Mouse (Mus musculus) embryonic facial prominence, embryonic 11.5 days (tissue): ENCODE data around the gene E130114P18Rik. TPM values are rescaled to one million over a fixed set of nuclear protein-coding genes. Genes with fewer than 3 reads are reported as not detected.
A peak's percentile ranks its signal among the peaks of the same experiment; 100 is the strongest.

Experiments used
- ATAC-seq: fragments of 200-750 bp; cut with Nextera tagmentation; replicated peaks from 2 replicates; pipeline ENCODE4 v1.8.0; 2017; ENCODE audit warnings: low read depth; ENCODE audit not compliant: insufficient number of reproducible peaks, low FRiP score, low TSS enrichment
- DNase-seq: peaks from one replicate; pipeline ENCODE4 v3.0.0-alpha.2; 2015; ENCODE audit warnings: low spot score
- H3K27ac ChIP-seq: fragments of 300-500 bp; sonication (generic); replicated peaks from 2 replicates; pipeline ENCODE4 v1.5.1; 2014; ENCODE audit warnings: mild to moderate bottlenecking, low read depth, low read length, control low read depth
- H3K27me3 ChIP-seq: fragments of 300-500 bp; sonication (generic); 2 replicates; pipeline ENCODE4 v1.6.1; 2014; ENCODE audit warnings: mild to moderate bottlenecking, low read length, moderate library complexity, mixed read lengths; ENCODE audit not compliant: control insufficient read depth, insufficient read depth
- H3K36me3 ChIP-seq: fragments of 300-500 bp; sonication (generic); replicated peaks from 2 replicates; pipeline ENCODE4 v1.6.1; 2014; ENCODE audit warnings: low read depth, mild to moderate bottlenecking, low read length, moderate library complexity, mixed read lengths; ENCODE audit not compliant: control insufficient read depth, insufficient read depth
- H3K4me1 ChIP-seq: fragments of 300-500 bp; sonication (generic); 2 replicates; pipeline ENCODE4 v1.6.1; 2014; ENCODE audit warnings: low read length, mixed read lengths; ENCODE audit not compliant: control insufficient read depth, insufficient read depth
- H3K4me2 ChIP-seq: fragments of 300-500 bp; sonication (generic); 2 replicates; pipeline ENCODE4 v1.6.1; 2014; ENCODE audit warnings: low read depth, mild to moderate bottlenecking, control low read depth, low read length, moderate library complexity
- H3K4me3 ChIP-seq: fragments of 300-500 bp; sonication (generic); 2 replicates; pipeline ENCODE4 v1.5.1; 2014; ENCODE audit warnings: low read depth, low read length, control low read depth
- H3K9ac ChIP-seq: fragments of 300-500 bp; sonication (generic); replicated peaks from 2 replicates; pipeline ENCODE4 v1.6.1; 2014; ENCODE audit warnings: mild to moderate bottlenecking, control low read depth, low read length
- H3K9me3 ChIP-seq: fragments of 300-500 bp; sonication (generic); replicated peaks from 2 replicates; pipeline ENCODE4 v1.6.1; 2016; ENCODE audit warnings: mild to moderate bottlenecking, low read length, inconsistent platforms, mixed read lengths; ENCODE audit not compliant: control insufficient read depth
- WGBS: fragments of 180-500 bp; shearing (Covaris S2); extraction: QIAGEN DNeasy Blood & Tissue Kit; methylation state at CpG from one replicate; pipeline ENCODE4 v1.1.7; 2014; 5-methylcytosine and 5-hydroxymethylcytosine counted together
- polyA plus RNA-seq: library from polyadenylated mRNA; unstranded; fragments of >200 nt; fragmentation: Nextera tagmentation; extraction: Ambion mirVana; gene quantifications from 2 replicates; pipeline ENCODE4 v1.2.1, GENCODE M21; 2014

E130114P18Rik gene
- polyA plus RNA-seq, 1 experiment from 2014 or later, result 9.5 TPM

DNA sequence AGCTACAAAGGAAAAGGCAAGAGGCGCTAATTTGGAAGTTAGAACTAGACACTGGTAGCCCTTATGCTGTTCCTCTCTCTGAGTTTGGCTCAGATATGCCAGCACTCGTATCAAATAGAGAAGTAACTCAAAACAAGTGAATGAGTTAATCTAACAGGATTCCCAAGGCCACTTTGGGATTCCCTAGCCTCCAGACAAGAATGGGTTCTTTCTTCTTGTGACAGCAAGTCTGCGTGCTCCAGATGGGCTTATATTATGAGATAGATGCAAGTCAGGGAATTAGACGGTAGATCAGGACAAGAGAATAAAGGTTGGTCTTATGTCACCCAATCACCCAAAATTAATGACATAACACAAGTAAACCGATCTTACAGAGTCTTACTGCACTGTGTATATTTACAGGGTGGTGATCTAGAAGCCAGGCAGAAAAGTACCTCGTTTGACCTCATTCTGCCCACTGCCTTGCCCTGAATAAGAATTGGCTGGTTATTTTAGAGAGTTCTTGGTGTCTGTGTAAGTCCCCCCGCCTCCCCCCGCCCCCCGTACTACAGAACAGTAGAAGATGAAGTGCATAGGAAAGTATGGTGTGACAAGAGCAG, 190.4 kb downstream of the E130114P18Rik start:
- Histone ChIP-seq H3K36me3 (no peaks in the 10 kb centered on the region), H3K9me3 (no peaks in the 10 kb centered on the region), H3K9ac (no peak overlapping the region), H3K4me3 (no peak overlapping the region), H3K27ac (0 out of 2 replicates have a peak overlapping the region, but pooled peaks have one; percentile 22), H3K27me3 (no peaks in the 10 kb centered on the region), H3K4me2 (no peak overlapping the region), H3K4me1 (no peaks in the 10 kb centered on the region)
- DNase-seq (no peak), ATAC-seq (0 out of 2 replicates have a peak, but pooled peaks have one; percentile 14)
- WGBS, result 55% methylated on average over 9 of the region's 9 CpGs

- Histone ChIP-seq H3K4me3 (no peak overlapping the region), H3K36me3 (no peaks in the 10 kb centered on the region), H3K9ac (no peak overlapping the region), H3K4me2 (no peak overlapping the region), H3K9me3 (no peaks in the 10 kb centered on the region), H3K27ac (no peak overlapping the region), H3K4me1 (no peaks in the 10 kb centered on the region), H3K27me3 (no peaks in the 10 kb centered on the region)
- ATAC-seq, result no peak
- DNase-seq, result peak; percentile 64
- 51% methylated on average over 7 of the region's 7 CpGs for WGBS
These were observed 192.7 kb downstream of the E130114P18Rik start for GRCm38 (mm10) chr4:97585170-97585569.

GRCm38 (mm10) chr4:97584445-97585130, 193.3 kb downstream of the E130114P18Rik start:
- DNase-seq (peak; percentile 49), ATAC-seq (no peak)
- H3K4me2 ChIP-seq, result peak overlapping the region; percentile 33
- no peaks in the 10 kb centered on the region; the same call in 1 of the 2 replicates for H3K4me1 ChIP-seq
- WGBS, result 34% methylated on average over 9 of the region's 9 CpGs
- peak overlapping the region; percentile 34 for H3K4me3 ChIP-seq
- H3K27ac ChIP-seq, result no peak overlapping the region
- H3K36me3 ChIP-seq, result no peaks in the 10 kb centered on the region
- H3K9me3 ChIP-seq, result no peaks in the 10 kb centered on the region
- H3K27me3 ChIP-seq, result no peaks in the 10 kb centered on the region
- peak overlapping the region; percentile 59 for H3K9ac ChIP-seq

DNA sequence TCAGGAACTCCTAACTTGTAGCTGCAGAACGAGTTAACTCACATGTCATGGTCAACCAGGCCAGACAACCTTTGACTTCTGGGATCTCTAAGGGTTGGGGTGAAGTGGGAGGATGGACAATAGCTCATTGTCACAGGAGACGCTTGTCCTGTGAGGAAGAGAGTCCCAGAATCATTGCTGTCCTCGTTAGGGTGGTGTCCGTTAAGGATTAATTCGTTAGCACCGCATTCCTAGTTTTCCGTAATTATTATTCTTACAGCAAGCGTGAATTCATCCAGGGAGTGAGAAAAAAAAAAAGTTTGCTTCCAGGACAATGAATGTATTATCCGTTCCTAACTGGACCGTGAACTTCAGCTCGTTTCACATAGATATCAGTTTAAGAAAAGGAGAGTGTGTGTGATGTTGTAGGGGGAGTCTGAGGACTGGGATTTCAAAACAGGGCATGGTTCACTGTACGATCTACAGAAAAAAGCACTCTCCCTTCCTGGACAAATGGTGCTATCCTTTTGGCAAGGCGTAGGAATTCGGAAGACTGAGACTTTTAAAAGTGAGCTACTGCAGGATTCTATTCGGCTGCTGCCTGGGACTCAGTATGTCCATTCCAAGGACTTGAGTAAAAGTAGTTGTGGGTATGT, 195.0 kb downstream of the E130114P18Rik start:
- Histone ChIP-seq H3K4me2 (peak overlapping the region; percentile 55), H3K9ac (peak overlapping the region; percentile 57), H3K4me3 (peak overlapping the region; percentile 34), H3K9me3 (no peaks in the 10 kb centered on the region), H3K36me3 (no peaks in the 10 kb centered on the region), H3K27ac (peak overlapping the region; percentile 75), H3K27me3 (no peaks in the 10 kb centered on the region), H3K4me1 (peaks cover 2% of the 10 kb centered on the region)
- ATAC-seq, result no peak
- no peak for DNase-seq
- 16% methylated on average over 15 of the region's 15 CpGs for WGBS

- no peaks in the 10 kb centered on the region for H3K27me3 ChIP-seq
- 35% methylated on average over 3 of the region's 3 CpGs for WGBS
- peak overlapping the region; percentile 34; the same call in 1 of the 2 replicates for H3K4me3 ChIP-seq
- H3K4me1 ChIP-seq, result peaks cover 3% of the 10 kb centered on the region
- DNase-seq (no peak), ATAC-seq (no peak)
- H3K9ac ChIP-seq, result 0 out of 2 replicates have a peak overlapping the region, but pooled peaks have one; percentile 34
- no peaks in the 10 kb centered on the region for H3K9me3 ChIP-seq
- H3K27ac ChIP-seq, result peak overlapping the region; percentile 54; the same call in 1 of the 2 replicates
- H3K36me3 ChIP-seq, result no peaks in the 10 kb centered on the region
- H3K4me2 ChIP-seq, result peak overlapping the region; percentile 55
These were observed 195.8 kb downstream of the E130114P18Rik start for GRCm38 (mm10) chr4:97582064-97582415.

GRCm38 (mm10) chr4:97581314-97582063, 196.4 kb downstream of the E130114P18Rik start:
- WGBS, result 25% methylated on average over 12 of the region's 12 CpGs
- ATAC-seq (0 out of 2 replicates have a peak, but pooled peaks have one; percentile 40), DNase-seq (peak; percentile 80)
- H3K9ac ChIP-seq, result peak overlapping the region; percentile 34; the same call in 1 of the 2 replicates
- H3K9me3 ChIP-seq, result no peaks in the 10 kb centered on the region
- H3K4me1 ChIP-seq, result peaks cover 3% of the 10 kb centered on the region
- H3K36me3 ChIP-seq, result no peaks in the 10 kb centered on the region
- H3K4me2 ChIP-seq, result peak overlapping the region; percentile 24
- no peaks in the 10 kb centered on the region for H3K27me3 ChIP-seq
- H3K4me3 ChIP-seq, result peak overlapping the region; percentile 34; the same call in 1 of the 2 replicates
- peak overlapping the region; percentile 54; the same call in 1 of the 2 replicates for H3K27ac ChIP-seq

GRCm38 (mm10) chr4:97580906-97581305, 197.0 kb downstream of the E130114P18Rik start:
- peaks cover 3% of the 10 kb centered on the region for H3K4me1 ChIP-seq
- no peak overlapping the region for H3K4me3 ChIP-seq
- no peak for DNase-seq
- 82% methylated on average over 7 of the region's 7 CpGs for WGBS
- H3K27me3 ChIP-seq, result no peaks in the 10 kb centered on the region
- ATAC-seq, result no peak
- H3K9ac ChIP-seq, result no peak overlapping the region
- H3K27ac ChIP-seq, result no peak overlapping the region
- H3K4me2 ChIP-seq, result no peak overlapping the region; the same call in 1 of the 2 replicates
- no peaks in the 10 kb centered on the region for H3K9me3 ChIP-seq
- H3K36me3 ChIP-seq, result no peaks in the 10 kb centered on the region
